Mouse (Mus musculus): ENCODE results near the gene Gm44805. TPM values are rescaled to one million over a fixed set of nuclear protein-coding genes. Genes with fewer than 3 reads are reported as not detected.

Gm44805 gene
- polyA plus RNA-seq (2015; fragmentation: Nextera tagmentation; extraction: Ambion mirVana), result 21.0 and 40.0 TPM in 2 replicates

DNA sequence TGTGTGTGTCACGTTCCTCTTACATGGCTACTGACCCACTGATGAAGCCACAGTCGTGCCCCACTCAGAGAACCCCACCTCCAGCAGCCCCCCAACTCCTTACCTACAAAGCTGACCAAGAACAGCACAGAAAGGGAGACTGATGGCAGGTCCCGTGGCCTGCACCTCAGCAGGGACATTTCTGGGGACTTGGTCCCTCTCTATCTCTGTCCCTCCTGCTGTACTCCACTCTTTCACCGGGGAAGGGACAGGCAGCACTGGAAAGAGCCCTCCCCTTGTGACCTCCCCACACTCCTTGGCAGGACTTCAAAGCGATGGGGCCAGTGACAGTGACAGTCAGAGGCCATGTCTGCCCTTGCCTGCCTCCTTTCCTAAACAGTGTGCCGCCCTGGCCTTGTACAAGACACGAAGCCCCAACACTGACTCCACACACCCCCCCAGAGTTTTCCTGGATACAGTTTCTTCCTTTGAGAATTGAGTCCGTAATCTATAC is at the start of gene Gm44805, which contains the start of gene Apoc4:
Gene Gm44805 (minus strand): TSS at position 222 of the 493 bp plus-strand sequence.
Gene Apoc4 (minus strand): TSS at position 278 of the 493 bp plus-strand sequence.

DNA sequence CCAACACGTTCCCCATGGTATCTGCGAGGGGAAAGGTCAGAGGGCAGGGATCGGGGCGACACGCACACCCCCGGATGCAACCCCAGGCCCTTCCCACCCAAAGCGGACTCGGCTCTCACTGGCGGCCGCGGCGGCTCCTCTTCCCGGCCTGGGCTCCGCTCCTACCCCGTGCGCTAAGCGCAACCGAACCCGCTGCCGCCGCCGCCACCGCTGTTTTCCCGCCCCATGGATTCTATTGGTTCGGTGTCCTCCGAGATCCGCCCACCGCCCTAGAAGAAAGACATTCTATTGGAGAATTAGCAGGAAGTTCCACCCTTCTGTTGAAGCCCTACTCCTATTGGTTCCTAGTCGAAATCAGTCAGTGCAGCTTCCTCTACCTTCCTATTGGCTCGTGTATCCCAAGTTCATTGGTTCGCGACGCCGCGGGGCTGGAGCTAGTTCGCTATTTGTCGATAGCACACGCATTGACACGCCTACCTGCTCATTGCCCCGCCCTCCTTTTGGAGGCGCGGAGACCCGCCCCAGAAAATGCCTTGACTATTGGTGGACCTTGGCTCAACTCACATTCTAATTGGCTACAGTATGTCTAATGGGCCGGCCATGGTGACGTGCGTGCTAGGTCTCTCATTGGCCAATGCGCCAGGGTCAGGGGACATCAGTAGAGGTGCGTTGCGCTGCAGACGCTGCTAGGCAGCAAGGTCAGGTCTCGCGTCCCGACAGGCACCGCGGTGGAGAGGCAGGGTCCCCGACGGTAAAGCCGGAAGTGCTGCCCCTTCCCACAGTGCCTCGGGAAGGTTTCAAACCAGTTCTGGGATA is 34.2 kb upstream of the Gm44805 start, which contains the start of gene Tomm40:
Gene Tomm40 (minus strand): TSS at position 200 of the 816 bp plus-strand sequence.

DNA sequence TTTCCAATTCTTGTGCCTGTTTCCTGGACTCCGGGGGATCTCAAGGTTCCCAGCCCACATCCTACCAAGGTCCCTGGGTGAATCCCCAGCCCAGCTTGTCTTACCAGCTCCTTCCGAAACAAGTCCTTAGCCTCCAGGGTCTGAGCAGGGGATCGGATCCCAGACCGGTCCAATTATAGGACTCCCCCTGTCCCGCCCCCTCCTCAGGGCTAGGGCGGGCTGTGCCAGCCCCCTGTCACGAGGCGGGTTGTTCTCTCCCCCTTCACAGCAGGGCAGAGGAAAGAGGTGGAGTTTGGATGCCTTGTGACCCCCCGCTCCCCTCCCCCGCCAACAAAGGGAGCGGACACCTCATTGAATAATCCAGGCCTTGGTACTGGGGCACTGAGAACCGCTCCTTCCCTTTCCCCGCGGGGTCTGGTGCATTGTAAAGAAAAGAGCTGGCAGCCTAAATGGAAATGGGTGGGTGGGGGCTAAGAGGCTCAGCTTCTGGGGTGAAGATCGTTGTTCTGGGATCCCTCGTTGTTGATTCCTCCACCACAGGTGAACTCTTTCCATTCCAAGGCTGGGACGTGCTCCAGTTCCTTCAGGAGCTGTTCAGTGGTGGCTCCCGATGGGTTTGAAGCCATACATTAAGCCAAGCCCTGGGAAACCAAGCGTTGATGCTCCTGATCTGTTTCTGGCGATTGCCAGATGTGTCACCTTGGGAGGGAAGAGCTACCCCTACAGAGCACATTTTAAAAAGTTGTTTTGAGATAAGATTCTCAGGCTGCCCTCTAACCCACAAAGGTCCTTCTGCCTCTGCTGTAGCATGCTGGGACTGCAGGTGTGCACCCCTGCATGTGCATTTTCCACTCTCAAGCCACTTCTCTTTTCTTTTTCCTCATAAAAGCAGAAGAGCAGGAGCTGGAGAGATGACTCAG is 17.9 kb upstream of the Gm44805 start, which contains the start of gene Apoe:
Gene Apoe (minus strand): TSS at position 282 of the 920 bp plus-strand sequence.

DNA sequence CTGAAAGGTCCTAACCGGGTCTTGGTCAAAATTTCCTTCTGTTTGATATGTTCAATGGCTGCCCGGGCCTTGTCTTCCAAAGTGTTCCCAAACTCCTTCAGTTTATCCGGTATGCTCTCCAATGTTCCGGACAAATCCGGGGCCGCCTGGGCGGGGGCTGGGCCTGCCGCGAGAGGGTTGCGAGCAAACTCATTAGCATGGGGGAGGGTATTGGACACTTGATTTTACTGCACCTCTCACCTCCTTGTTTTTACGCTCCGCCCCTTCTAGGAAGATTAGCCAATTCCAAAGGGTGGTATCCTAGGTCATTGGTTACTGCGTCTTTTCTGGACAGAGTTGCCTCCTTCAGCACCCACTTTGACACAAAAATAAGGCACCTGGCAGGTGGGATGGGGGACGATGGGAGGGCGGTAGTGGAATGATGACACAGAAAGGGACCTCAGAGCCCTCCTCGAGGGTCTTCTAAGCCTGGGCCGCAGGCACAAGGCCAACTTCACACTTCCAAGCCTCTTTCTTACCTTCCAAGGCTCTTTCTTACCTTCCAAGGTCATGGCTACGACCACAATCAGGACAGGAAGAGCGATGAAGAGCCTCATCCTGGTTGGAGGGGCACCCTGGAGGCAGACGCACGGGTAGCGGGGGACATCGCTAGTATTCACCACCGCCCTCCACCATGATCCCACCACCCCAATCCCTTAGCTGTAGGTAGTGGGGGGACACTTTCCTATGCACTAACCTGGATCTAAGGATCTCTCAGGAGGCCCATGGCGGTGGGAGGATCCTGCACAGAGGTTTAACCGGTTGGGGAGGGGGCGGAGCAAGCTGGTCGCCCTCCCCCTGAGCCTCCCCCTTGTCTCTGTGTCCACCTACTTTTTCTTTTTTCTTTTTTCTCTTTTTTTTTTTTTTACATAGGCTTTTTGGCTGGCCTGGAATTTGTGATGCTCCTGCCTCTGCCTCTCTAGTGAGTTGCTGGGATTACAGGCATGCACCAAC is 10.9 kb upstream of the Gm44805 start, which contains the start of gene Apoc1:
Gene Apoc1 (minus strand): TSS at position 788 of the 993 bp plus-strand sequence.

DNA sequence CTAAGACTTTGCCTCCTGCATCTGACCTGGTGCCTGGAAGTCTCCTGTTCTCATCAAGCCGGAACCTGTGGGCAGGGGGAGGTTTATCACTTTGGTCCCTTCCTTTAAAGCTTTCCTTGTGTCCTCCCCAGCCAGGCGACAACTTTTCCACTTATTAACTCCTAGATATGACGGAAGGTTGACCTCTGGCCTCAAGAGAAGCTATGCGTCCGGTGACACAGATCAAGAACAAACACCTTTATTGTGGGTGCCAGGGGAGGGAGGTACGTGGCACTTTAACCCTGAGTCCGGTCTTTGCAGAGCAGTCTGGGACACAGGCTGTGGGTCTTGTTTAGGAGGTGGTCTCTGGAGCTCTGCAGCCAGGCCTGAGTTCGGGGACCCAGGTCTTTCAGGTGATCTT is 3.4 kb downstream of the Gm44805 start, which contains the start of gene Apoc2:
Gene Apoc2 (minus strand): TSS at position 70 of the 400 bp plus-strand sequence.

DNA sequence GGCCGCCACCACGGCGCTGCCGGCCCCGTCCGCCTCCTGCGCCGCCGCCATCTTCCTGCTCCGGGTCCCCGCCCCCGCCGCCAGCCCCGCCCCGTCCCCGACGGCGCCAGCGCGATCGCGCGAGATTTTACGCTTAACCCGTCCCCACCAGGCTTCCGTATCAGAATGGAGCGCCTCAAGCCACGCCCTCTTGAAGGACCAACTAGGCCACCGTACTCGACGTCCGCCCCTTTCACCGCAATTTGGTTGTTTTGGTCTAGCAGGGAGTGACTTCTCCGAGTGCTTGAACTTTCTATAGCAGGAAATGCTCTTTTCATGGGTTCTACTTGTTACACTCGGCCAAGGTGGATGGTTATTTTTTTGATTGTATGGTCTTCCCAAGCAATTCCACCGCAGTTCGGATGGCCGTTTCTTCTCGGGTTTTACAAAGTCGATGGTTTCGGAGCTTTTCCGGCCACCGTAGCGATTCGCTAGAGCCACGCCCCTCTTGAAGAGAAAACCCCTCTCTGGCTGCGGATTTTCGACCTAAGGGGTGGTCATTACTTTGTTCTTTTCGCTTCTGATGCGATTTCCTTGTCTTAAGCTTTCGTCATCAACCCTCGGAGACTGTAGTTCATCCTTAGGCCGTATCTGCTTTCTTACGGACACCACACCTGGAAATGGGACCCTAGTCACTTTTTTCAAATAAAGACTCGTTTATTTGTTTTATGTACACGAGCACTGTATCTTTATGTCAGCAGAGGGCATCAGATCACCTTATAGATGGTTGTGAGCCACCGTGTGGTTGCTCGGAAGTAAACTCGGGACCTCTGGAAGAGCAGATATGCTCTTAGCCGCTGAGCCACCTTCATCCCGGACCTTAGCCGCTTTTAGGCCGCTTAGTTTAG is 16.0 kb downstream of the Gm44805 start, which contains the start of gene Clptm1:
Gene Clptm1 (minus strand): TSS at position 79 of the 887 bp plus-strand sequence.

DNA sequence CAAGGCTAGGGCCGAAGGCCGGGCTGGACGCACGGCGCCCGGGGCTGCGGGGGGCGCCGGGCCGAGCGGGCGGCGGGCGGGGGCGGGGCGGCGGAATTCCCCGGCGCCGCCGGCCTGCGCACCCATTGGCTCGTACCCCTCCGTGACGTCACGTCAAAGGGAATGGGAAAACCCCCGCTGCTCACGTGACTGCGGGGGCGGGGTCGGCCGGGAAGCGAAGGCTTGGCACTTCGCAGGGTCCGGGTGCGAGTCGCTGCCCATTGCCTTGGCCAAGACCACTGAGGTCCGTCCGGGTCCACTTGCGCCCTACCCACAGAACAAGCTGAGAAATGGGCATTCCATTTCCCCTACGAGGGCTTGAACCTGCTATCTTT is 51.9 kb downstream of the Gm44805 start, which contains the start of gene Relb:
Gene Relb (minus strand): TSS at position 78 of the 374 bp plus-strand sequence.

Other genes with a start within 250 kb of the Gm44805 start
- gene Mark4, start 222.6 kb downstream of the Gm44805 start, polyA plus RNA-seq (2015; fragmentation: Nextera tagmentation; extraction: Ambion mirVana), result 8.1 and 10.4 TPM in 2 replicates
- 2.6 and 5.1 TPM in 2 replicates for gene Exoc3l2, start 218.1 kb downstream of the Gm44805 start, polyA plus RNA-seq (2015; fragmentation: Nextera tagmentation; extraction: Ambion mirVana)
- 4.9 and 6.2 TPM in 2 replicates for gene Bloc1s3, start 173.1 kb downstream of the Gm44805 start, polyA plus RNA-seq (2015; fragmentation: Nextera tagmentation; extraction: Ambion mirVana)
- 129 and 139 TPM in 2 replicates for gene Trappc6a, start 173.0 kb downstream of the Gm44805 start, polyA plus RNA-seq (2015; fragmentation: Nextera tagmentation; extraction: Ambion mirVana)
- gene Nkpd1, start 163.6 kb downstream of the Gm44805 start, polyA plus RNA-seq (2015; fragmentation: Nextera tagmentation; extraction: Ambion mirVana), result 0.06 TPM in 1 of 2 replicates, not detected in the other
- 19.5 and 22.1 TPM in 2 replicates for gene Ppp1r37, start 118.3 kb downstream of the Gm44805 start, polyA plus RNA-seq (2015; fragmentation: Nextera tagmentation; extraction: Ambion mirVana)
- gene Zfp296, start 104.1 kb downstream of the Gm44805 start, polyA plus RNA-seq (2015; fragmentation: Nextera tagmentation; extraction: Ambion mirVana), result 0.33 TPM in 1 of 2 replicates, not detected in the other
- gene Gemin7, start 103.8 kb downstream of the Gm44805 start, polyA plus RNA-seq (2015; fragmentation: Nextera tagmentation; extraction: Ambion mirVana), result 154 and 169 TPM in 2 replicates
- 22.1 and 32.9 TPM in 2 replicates for gene Clasrp, start 76.9 kb downstream of the Gm44805 start, polyA plus RNA-seq (2015; fragmentation: Nextera tagmentation; extraction: Ambion mirVana)
- gene Relb, start 52.0 kb downstream of the Gm44805 start, polyA plus RNA-seq (2015; fragmentation: Nextera tagmentation; extraction: Ambion mirVana), result 14.3 and 18.7 TPM in 2 replicates
- 76.8 and 122 TPM in 2 replicates for gene Clptm1, start 16.4 kb downstream of the Gm44805 start, polyA plus RNA-seq (2015; fragmentation: Nextera tagmentation; extraction: Ambion mirVana)
- gene Apoc2, start 3.5 kb downstream of the Gm44805 start, polyA plus RNA-seq (2015; fragmentation: Nextera tagmentation; extraction: Ambion mirVana), result 46.6 and 129 TPM in 2 replicates
- 243 and 317 TPM in 2 replicates for gene Apoc4, start 56 bp upstream of the Gm44805 start, polyA plus RNA-seq (2015; fragmentation: Nextera tagmentation; extraction: Ambion mirVana)
- 259 and 269 TPM in 2 replicates for gene Apoc1, start 11.2 kb upstream of the Gm44805 start, polyA plus RNA-seq (2015; fragmentation: Nextera tagmentation; extraction: Ambion mirVana)
- gene Apoe, start 17.8 kb upstream of the Gm44805 start, polyA plus RNA-seq (2015; fragmentation: Nextera tagmentation; extraction: Ambion mirVana), result 1,447 and 1,846 TPM in 2 replicates
- 70.2 and 118 TPM in 2 replicates for gene Tomm40, start 34.0 kb upstream of the Gm44805 start, polyA plus RNA-seq (2015; fragmentation: Nextera tagmentation; extraction: Ambion mirVana)
- gene Nectin2, start 69.1 kb upstream of the Gm44805 start, polyA plus RNA-seq (2015; fragmentation: Nextera tagmentation; extraction: Ambion mirVana), result 53.2 and 64.0 TPM in 2 replicates
- gene Bcam, start 89.6 kb upstream of the Gm44805 start, polyA plus RNA-seq (2015; fragmentation: Nextera tagmentation; extraction: Ambion mirVana), result 57.6 and 58.9 TPM in 2 replicates
- gene Cblc, start 115.4 kb upstream of the Gm44805 start, polyA plus RNA-seq (2015; fragmentation: Nextera tagmentation; extraction: Ambion mirVana), result 0.65 and 1.3 TPM in 2 replicates
- 4.0 and 5.9 TPM in 2 replicates for gene Bcl3, start 141.3 kb upstream of the Gm44805 start, polyA plus RNA-seq (2015; fragmentation: Nextera tagmentation; extraction: Ambion mirVana)
- 0.18 and 0.55 TPM in 2 replicates for gene Gm19345, start 170.6 kb upstream of the Gm44805 start, polyA plus RNA-seq (2015; fragmentation: Nextera tagmentation; extraction: Ambion mirVana)
- not detected in 2 replicates for gene Ceacam16, start 179.9 kb upstream of the Gm44805 start, polyA plus RNA-seq (2015; fragmentation: Nextera tagmentation; extraction: Ambion mirVana)
- not detected in 2 replicates for gene Ceacam19, start 206.5 kb upstream of the Gm44805 start, polyA plus RNA-seq (2015; fragmentation: Nextera tagmentation; extraction: Ambion mirVana)
- gene Pvr, start 239.7 kb upstream of the Gm44805 start, polyA plus RNA-seq (2015; fragmentation: Nextera tagmentation; extraction: Ambion mirVana), result 6.0 and 10.1 TPM in 2 replicates